Mouse (Mus musculus) heart, adult 18-20 months (tissue): Measurements from ENCODE around the gene Als2cl. TPM values are rescaled to one million over a fixed set of nuclear protein-coding genes. Genes with fewer than 3 reads are reported as not detected.

Experiments used
- DNase-seq, 2 experiments: peaks; one replicate each; pipeline ENCODE4 v3.0.0; 2021 to 2022; ENCODE audit warnings: mixed read lengths in 1 of 2
- total RNA-seq, 2 experiments: library from RNA; stranded (reverse); gene quantifications; 2 replicates each; pipeline ENCODE4 v1.2.3; 2021

Gene Als2cl
- total RNA-seq, 2 experiments from 2014 or later, result 13.2 to 14.8 TPM

DNA sequence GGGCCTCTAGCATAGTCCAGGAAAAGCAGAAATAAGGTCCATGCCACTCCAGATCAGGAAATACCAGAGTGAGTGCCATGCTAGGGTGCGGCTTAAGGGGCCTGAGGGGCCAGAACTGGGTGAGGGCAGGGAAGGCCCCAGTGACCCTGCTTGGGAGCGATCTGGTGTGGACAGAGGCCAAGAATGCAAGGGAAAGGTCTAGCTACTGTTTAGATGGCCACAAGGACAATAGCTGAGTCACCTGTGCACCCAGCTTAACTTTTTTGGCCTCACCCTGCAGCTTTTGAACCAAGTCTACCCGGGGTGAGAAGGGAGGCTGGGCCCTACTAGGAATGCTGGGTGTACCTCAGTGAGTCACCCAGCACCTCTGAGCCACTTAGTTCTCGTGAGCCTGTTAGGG lies 1.1 kb downstream of the Als2cl start:
- no peak for DNase-seq

DNA sequence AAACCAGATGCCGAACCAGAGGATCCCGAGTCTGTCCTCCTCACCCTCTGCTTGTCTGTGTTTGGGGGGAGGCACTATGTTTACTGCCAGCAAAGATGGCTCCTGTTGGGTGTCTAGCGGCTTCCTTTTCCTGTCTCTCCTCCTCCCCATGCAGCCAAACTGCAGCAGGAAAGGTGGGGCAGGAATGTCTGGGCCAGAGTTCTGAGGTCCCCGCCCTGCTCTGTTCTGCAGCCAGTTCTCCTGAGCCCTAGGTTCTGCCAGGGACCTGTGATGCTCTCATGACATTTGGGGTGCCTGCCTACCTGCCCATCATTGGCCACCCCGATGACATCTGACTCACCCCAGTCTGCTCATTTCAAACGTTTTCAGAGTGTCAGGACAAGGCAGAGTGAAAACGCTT lies 2.3 kb downstream of the Als2cl start:
- peak; percentile 52 to 85 for DNase-seq

DNA sequence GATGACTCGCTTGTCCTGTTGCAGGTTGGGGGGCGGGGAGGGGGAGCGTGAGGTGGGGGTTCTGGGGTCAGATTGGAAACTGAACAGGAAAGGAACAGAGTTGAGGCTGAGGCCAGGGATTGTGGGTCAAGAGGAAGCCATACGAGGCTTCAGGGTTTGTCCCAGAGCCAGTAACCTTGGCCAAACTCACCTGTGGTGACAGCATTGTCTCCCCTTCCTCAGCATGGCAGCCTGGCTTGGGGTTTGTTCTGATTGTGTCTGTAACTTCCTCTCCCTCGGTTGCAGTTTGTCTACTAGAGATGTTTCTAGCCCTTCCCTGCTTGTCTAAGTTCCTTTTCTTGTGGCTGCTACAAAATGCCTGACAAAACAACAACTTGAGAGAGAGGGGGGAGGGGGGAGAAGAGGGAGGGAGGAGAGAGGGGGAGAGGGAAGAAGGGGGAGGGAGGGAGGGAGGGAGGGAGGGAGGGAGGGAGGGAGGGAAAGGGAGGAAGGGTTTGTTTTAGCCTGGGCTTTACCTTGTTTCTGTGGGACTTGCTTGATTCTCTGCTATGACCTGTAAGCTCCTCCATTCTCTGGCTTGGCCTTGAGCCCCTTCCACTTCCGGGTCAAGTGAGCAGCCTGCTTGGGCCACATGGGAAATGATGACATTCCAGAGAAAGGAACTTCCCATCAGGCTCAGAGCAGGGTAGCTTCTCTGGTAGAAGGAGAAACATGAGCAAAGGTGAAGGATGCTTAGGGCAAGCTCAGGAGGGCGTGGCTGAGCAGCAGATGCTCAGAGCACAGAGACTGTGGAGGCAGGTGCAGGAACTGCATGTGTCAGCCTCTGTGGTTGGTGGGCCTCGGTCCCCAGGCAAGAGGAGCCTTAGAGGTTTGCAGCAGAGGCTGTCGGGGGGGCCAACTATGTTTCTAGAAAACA lies 8.0 kb downstream of the Als2cl start:
- DNase-seq, result no peak

DNA sequence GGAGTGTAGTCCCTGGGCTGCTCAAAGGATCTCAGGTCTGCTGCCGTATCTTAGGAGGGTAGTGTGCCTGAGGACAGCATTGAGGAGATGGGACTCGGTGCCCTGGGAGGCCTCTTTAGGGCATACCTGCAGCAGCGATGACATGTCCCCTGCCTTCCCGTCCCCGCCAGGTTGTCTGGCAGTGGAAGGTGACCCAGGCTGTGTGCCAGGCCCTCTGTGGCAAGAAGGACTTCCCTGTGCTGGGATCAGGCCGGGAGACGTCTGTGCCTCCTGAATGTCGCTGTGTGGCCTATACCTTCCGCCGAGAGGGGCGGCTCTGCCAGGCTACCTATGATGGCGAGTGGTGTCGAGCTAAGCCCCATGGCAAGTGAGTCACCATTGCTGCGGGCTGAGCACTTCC lies 9.3 kb downstream of the Als2cl start:
- no peak for DNase-seq

DNA sequence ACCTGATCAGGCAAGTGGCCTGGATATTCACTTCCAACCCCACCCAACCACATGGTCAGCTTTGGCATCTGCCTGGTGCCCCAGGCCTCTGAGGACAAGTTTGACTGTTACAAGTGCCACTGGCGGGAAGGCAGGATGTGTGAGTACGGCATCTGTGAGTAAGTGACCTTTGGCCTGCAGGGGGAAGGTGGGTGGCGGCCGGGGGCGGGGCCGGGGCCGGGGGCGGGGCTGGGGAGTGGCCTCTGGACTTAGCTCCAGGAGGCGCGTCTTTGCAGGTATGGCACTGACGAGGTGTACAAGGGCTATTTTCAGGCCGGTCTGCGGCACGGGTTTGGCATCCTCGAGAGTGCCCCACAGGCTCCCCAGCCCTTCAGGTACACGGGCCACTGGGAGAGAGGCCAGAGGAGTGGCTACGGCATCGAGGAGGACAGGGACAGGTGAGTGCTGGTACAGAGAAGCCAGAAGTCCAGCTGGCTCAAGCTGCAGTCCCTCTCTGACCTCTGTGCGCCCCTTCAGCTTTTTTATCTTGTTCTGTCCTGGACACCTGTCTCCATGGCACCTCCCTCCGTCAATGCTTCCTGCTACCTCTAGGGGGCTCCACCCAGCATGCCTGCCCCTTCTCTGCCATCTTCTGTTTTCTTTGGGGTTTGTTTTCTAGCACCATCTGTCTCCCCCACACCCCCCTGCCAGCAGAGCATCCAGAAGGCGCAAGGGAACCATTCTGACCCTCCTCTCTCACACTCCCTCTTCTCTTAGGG lies 10.5 kb downstream of the Als2cl start:
- no peak for DNase-seq

DNA sequence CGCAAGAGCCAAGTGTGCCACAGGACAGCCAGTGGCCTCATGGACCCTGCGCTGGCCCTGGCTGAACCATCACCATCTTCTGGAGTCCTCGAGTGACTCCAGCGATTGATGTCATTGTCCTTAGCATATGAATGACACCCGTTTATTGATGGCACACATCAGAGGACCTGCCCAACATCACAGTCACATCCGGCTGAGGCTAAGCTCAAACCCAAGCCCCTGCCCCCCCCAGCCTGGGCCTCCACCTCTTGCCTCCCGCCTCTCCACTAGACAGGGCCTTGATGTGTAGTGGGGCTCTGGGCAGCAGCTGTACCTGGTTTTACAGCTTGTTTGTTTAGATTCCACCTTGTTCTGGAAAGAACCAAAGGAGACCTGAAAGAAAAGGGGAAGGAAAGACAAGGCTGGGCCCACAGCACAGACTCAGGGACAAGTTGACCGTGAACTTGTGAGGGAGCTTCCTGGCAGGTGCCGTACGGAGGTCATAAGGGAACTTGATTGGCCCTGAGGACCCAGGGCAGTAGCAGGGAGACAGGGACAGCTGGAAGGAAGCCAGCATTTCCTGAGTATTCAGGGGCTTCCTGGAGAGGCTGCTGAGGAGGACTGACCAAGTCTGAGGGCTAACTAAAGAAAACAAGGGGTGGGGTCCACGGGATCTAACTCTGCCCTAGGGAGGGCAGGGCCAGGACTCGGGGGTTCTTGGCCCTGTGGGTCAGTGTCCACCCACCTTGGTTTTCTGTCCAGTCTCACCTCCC lies 11.6 kb downstream of the Als2cl start:
- peak in 1 of 2 experiments; percentile 62 for DNase-seq

DNA sequence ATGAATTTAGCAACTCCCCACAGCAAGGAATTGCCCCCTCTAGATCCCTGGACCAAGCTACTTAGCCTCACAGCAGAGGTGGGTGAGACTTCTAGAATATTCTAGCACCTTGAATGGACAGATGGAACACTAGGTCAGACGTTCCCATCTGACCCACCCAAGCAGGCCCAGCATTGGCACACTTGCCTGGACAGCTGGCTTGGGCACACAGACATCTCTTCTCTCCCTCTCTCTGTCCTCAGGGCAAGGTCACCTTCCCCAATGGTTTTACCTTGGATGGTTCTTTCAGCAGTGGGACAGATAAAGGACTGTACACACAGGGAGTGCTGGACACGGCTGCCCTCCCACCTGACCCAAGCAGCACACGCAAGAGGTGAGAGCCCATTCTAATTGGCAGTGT lies 12.9 kb downstream of the Als2cl start:
- DNase-seq, result no peak

DNA sequence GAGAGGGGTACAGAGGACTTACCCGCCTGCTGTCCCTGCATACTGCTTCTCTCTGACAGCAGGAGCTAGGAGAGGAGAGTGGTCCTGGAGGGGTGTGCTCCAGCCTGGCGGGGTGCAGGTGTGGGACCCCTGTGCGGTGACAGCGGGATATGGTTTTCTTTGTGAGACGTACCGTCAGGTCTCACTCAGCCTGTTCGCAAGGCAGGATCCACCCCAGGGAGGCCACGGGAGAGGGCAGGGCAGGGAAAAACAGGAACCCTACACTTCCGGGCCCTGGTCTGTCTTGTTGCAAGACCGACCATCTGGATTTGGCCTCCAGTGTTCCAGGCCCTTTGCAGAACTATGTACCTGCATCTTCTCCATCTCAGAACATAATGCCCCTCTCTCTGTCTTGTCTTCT lies 13.8 kb downstream of the Als2cl start:
- no peak for DNase-seq

DNA sequence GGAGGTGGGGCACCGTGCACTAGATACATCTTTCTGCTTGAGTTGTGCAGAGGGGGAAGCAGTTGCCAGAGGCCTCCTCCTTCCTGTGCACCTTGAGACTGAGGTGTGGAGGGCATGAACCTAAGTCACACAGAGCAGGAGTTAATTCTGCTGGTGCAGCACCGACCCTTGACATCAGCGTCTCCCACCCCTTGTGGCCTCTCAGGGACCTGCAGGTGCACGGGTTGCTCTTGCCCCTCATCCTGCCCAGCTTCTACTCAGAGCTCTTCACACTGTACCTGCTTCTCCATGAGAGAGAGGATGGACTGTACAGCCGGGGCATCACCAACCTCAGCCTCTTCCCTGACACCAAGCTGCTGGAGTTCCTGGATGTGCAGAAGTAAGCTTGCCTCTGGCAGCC lies 15.8 kb downstream of the Als2cl start:
- DNase-seq, result no peak

DNA sequence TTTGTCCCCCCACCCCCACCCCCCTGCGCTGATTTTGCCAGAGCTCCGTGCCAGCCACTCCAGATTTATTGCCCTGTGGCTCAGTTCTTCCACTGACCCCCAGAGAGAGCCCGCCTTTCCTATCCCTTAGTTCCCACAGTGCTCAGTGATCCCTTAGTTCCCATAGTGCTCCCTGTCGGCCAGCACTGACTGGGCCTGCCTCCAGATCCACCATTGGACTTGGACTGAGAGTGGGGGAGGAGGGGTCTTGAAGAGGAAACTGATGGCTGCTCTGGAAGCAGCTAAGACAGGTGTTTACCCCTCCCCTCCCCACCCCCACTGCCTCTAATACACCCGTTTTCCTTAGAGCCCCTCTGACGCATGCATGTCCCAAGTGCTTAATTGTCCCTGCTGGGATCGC lies 16.3 kb downstream of the Als2cl start:
- DNase-seq, result no peak

DNA sequence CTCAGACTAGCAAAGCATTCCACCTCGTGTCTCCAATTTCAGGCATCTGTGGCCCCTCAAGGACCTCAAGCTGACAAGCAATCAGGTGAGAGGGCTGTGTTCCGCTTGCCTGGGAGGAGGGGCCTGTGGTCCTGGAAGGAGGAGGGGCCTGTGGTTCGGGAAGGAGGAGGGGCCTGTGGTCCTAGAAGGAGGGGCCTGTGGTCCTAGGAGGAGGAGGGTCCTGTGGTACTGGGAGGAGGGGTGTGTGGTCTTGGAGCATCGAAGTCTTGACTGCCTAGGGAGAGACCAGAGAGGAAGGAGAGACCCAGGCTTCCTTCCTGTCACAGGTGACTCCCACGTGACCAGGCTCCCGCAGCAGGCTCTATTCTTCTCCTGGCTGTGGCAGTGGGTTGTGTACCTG lies 16.9 kb downstream of the Als2cl start:
- DNase-seq, result no peak

DNA sequence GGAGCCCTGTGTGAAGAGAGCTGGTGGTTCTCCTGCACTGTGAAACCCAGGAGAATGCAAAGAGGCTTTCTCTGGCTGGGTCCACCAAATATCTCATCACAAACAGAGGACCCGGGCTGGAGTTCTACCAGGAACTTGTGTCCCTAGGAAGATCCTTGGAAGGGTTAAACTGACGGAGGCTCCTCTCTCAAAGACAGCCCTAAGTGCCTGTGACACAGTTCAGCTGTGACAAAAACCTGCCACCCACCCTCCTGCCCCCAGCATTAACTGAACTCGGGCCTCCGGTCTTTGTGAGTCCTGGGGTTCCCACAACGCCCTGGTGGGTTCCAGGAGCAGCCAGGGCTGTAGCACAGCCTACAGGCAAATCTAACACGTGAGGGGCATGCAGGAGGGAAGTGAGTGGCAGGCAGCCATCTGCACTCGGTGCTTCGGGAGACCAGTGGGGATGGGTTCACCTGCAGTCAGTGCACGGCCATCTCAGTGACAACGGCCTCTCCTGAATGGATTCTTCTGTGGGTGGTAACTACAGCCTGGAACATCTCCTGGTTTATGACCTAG lies 19.9 kb downstream of the Als2cl start:
- DNase-seq, result no peak

DNA sequence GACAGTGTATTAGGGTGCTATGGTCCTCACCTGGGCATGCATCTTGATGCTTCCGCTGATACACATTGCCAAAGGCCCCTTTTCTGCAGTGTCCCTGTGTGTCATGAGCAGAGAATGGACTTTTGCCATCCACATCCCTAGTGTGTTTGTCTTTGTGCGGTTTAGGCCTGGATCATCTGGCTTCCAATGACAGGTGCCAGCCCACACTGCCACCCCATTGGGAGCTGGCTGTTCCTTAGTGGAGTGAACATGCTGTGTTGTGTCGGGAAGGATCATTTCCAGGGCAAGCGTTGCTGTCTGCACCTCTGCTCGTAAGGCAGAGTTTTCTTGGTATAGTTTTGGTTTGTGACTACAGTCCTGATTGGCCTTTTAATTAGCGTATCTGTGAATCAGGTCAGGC lies 21.5 kb downstream of the Als2cl start:
- DNase-seq, result no peak

DNA sequence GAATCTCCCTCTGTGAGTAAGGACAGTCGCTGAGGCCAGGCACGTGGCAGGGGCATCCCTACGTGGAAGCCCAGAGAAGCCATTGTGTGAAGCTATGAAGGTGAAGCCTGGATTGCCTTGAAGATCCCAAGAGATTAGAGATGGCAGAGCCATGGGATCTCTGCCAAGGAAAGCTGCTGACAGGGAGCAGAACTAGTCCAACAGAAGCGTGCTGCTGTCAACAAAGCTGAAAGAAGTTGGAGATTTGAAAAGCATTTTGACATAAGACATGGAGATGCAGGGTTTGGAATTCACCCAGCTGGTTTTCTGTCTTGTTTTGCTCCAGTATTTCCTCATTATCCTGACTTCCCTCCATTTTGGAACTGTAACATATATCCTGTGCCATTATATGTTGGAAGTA lies 22.6 kb downstream of the Als2cl start:
- no peak for DNase-seq

DNA sequence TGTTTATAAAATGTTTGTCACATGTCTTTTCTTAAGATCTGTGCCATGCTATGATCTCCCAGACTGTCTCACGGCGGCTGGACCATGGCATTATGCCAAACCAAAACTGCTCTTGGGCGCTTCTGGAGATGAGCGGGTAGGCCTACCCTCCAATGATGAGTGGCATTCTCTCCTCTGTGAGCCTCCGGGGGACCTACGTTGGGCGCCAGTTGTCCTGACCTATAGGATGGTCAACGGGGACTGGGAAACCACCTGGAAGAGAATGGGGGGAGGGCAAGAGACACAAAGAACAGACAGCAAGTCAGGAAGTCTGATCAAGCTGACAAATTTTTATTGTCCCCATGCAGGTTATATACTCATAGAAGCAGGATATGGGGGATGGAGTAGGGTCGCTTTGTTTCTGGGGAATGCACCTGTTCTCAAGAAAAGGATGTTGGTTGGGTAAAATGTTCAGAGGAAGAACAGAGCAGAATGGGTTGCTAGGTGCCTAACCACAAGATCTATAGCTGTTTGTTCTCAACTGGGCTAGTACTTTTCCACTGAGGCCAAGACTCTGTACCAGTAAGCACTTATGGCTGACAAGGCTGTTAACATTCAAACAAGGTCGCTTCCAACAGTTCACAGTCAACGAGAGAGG lies 27.6 kb downstream of the Als2cl start:
- no peak for DNase-seq

DNA sequence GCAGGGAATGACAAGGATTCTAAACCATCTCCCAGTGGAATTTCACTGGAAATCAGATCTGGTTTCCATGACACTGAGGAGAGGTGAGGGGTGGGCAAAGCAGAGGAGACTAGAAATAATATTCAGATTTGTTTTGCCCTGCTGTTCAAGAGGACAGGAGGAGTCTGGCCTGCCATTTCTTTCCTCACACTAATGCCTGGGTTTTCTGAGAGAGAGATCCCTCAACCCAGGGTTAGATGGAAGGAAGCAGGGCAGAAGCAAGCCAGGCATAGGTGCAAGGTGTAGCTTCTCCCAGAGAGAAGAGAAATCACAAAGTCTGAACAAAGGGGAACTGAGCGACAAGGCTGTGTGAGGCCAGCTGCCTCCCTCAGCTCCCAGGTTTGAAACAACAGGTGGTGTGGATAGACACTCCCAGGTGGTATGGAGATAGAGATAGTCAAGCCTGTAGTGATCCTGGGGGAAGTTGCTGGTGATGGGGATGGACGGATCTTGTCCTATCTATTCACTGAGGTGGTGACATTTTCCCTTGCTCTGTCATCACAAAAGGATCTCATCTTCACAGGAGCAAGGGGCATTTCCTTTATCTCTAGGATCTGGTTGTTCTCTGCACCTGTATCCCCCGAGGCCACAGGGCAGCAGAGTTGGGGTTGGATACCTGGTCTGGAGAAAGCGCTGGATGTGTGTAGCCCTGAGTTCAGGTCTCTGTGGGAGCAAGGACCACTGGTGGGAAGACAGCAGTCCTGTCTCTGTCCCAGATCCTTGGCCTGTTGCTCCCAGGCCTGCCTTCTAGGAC lies 28.4 kb downstream of the Als2cl start:
- no peak for DNase-seq

DNA sequence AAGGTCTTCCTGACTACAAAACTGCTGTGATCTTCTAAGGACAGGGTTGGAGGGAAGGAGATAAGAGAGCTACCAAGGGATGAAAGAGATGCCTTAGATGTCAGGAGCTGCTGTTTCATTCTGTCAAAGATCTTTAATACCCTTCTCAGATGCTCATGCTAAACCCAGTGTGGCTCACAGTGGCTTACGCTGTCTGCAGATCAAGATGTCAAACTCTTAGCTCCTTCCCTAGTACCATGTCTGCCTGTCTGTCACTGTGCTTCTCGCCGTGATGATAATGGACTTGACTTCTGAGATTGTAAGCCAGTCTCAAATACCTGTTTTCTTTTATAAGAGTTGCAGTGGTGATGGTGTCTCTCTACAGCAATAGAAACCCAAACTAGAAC lies 29.0 kb downstream of the Als2cl start:
- DNase-seq, result no peak

DNA sequence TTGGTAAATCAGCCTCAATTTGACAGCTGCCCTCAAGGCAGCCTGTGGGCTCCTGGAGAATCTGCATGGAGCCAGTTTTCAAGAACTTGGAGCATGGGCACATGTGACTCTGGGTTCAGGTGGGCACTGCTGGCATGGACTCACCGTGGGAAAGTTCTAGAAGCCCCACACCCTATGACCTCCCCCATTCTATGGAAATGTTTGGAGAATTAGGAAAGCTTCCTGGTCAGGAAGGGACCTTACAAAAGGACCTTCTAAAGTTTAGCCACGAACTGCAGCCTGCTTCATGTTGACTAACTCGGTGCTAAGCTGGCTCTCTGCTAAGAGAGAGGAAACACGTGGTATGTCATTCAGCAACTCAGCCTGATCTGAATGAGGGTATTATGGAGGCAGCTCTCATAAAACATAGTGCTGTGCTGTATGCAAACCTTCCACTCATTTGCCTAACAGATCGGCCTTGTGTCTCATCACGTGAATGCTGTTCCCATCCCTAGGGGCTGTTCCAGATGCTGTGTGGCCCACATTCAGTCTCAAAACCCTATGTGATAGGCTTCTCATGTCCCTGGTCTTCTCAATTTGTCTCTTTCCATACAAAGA lies 29.8 kb downstream of the Als2cl start:
- no peak for DNase-seq

DNA sequence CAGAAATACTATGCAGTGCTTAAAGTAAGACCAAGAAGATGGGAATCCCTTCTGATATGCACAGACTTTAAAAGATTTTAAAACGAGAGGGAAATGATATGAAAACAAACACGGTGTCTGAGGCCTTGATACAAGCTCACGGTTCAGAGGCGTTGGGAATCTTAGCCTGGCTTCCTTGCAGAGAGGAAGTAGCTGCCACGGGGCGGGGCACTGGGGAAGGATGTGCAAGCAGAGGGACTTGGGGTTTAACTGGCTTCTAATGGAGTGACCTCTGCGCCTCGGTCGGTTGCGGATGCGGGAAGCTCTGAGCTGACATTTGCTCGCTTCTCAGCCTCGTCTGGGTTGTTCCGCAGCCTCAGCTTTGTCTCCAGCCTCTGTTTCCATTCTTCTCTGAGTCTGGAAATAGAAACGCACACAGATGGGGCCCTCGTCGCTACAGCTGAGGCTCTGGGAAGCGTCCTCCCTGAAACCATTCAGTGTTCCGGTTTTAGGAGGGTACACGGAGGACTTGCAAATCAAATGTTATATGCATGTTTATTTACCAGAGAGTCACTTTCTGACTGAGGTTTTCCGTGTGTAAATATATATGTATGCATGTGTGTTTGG lies 35.1 kb downstream of the Als2cl start:
- DNase-seq, result no peak

DNA sequence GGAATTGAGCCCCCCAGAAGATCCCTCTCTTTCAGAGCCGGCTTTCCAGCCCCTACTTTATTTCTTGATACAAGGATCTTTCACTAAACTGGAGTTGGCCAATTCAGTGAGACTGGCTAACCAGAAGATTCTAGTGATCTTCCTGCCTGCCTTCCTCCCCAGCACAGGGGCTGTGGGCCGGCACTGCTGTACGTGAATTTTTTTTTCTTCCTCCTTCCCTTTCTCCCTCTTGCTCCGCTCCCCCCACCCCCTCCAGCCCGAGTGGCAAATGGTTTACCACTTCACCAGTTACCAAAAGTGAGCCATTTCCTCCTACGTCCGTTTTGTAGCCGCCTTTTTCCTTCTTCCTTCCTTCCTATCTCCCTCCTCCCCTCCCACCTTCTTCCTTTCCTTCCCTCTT lies 35.8 kb downstream of the Als2cl start:
- DNase-seq, result no peak
